Mouse (Mus musculus) liver, embryonic 11.5 days (tissue): ENCODE measurements around the gene Tln1. TPM values are rescaled to one million over a fixed set of nuclear protein-coding genes. Genes with fewer than 3 reads are reported as not detected.

ENCODE experiments used
- ATAC-seq: fragments of 200-750 bp; cut with Nextera tagmentation; replicated peaks from 2 replicates; pipeline ENCODE4 v1.8.0; 2017; ENCODE audit warnings: moderate number of reproducible peaks, mild to moderate bottlenecking, moderate TSS enrichment, moderate library complexity; ENCODE audit not compliant: low FRiP score
- DNase-seq: peaks from one replicate; pipeline ENCODE4 v3.0.0-alpha.2; 2017; ENCODE audit warnings: low spot score
- H3K27ac ChIP-seq: fragments of 300-500 bp; sonication (generic); 2 replicates; pipeline ENCODE4 v1.5.1; 2014; ENCODE audit warnings: mild to moderate bottlenecking, low read depth, low read length, control low read depth
- H3K27me3 ChIP-seq: fragments of 300-500 bp; sonication (generic); replicated peaks from 2 replicates; pipeline ENCODE4 v1.6.1; 2014; ENCODE audit warnings: low read length, mixed read lengths; ENCODE audit not compliant: control insufficient read depth, insufficient read depth
- H3K36me3 ChIP-seq: fragments of 300-500 bp; sonication (generic); 2 replicates; pipeline ENCODE4 v1.6.1; 2014; ENCODE audit warnings: mild to moderate bottlenecking, low read length, moderate library complexity, mixed read lengths; ENCODE audit not compliant: control insufficient read depth, insufficient read depth
- H3K4me1 ChIP-seq: fragments of 300-500 bp; sonication (generic); replicated peaks from 2 replicates; pipeline ENCODE4 v1.6.1; 2014; ENCODE audit warnings: low read length, mixed read lengths; ENCODE audit not compliant: control insufficient read depth, insufficient read depth
- H3K4me2 ChIP-seq: fragments of 300-500 bp; sonication (generic); 2 replicates; pipeline ENCODE4 v1.6.1; 2014; ENCODE audit warnings: mild to moderate bottlenecking, control low read depth, moderate library complexity
- H3K4me3 ChIP-seq: fragments of 300-500 bp; sonication (generic); 2 replicates; pipeline ENCODE4 v1.5.1; 2014; ENCODE audit warnings: low read depth, low read length, control low read depth
- H3K9ac ChIP-seq: fragments of 300-500 bp; sonication (generic); 2 replicates; pipeline ENCODE4 v1.6.1; 2014; ENCODE audit warnings: low read depth, low read length, control low read depth
- H3K9me3 ChIP-seq: fragments of 300-500 bp; sonication (generic); 2 replicates; pipeline ENCODE4 v1.6.1; 2016; ENCODE audit warnings: low read length, inconsistent platforms, mixed read lengths; ENCODE audit not compliant: control insufficient read depth
- WGBS: fragments of 180-500 bp; shearing (Covaris S2); extraction: QIAGEN DNeasy Blood & Tissue Kit; methylation state at CpG from one replicate; pipeline ENCODE4 v1.1.7; 2014; 5-methylcytosine and 5-hydroxymethylcytosine counted together
- polyA plus RNA-seq: library from polyadenylated mRNA; unstranded; fragments of >200 nt; fragmentation: Nextera tagmentation; extraction: Ambion mirVana; gene quantifications from 2 replicates; pipeline ENCODE4 v1.2.1, GENCODE M21; 2014

The Tln1 gene
- polyA plus RNA-seq, 1 experiment from 2014 or later = 66.4 TPM

DNA sequence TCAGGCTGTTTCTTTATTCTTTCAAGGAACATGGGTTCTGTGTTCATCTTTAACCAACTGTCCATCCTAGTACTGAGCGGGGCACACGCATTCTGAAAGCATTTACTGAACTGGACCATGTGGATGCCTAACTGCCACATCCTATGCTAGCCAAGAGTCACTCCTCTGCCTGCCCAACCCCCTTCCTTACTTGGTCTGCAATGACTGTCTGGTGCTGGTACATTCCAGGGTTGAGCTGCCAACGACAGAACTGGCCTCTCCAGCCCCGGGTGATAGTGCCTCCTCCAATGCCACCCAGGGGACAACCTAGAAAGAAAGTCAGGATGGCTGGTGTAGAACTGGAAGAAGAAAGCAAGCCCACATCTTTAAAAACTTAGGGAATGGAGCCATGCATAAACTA lies 11.1 kb upstream of the Tln1 start:
- ATAC-seq (no peak), DNase-seq (no peak)
- Histone ChIP-seq H3K27me3 (no peaks in the 10 kb centered on the region), H3K9ac (no peak overlapping the region), H3K9me3 (no peaks in the 10 kb centered on the region), H3K36me3 (peaks cover 23% of the 10 kb centered on the region), H3K4me2 (no peak overlapping the region), H3K4me3 (no peak overlapping the region), H3K4me1 (peaks cover 14% of the 10 kb centered on the region), H3K27ac (no peak overlapping the region)
- 88% methylated on average over 4 of the region's 4 CpGs for WGBS

DNA sequence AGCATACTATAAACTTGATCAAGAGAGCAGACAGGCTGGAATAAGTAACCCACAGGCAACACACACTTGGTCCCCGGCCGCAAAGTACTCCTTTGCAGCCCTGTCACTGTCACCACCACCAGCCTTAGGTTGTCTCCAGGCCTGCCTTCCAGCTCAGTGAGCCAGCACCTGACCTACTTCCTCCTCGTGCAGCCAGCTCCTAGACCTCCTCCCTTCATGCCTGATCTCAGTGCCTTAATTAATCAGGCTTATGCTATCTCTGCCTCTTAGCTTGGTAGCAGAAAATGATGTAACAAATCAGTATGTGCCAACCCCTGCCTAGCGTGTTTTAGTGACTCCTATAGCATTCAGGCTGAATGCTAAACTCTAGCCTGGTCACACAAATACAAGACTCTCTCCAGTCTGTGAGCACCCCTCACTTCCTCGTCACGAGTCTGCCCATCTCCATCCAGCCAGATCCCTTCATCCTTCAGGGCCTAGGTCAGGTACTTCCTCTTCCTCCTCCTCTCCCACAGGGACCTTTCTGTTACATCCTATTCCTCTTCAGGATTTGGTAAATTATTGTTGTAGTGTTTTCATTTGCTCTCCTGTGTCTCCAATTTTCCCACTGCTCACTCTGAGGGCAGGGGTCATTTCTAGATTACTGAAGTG lies 9.0 kb upstream of the Tln1 start:
- Histone ChIP-seq H3K4me1 (peaks cover 2% of the 10 kb centered on the region), H3K36me3 (peaks cover 43% of the 10 kb centered on the region), H3K27ac (no peak overlapping the region), H3K9me3 (no peaks in the 10 kb centered on the region), H3K4me3 (no peak overlapping the region), H3K4me2 (no peak overlapping the region), H3K9ac (no peak overlapping the region), H3K27me3 (no peaks in the 10 kb centered on the region)
- WGBS = 78% methylated on average over 6 of the region's 6 CpGs
- no peak for ATAC-seq
- DNase-seq = no peak

DNA sequence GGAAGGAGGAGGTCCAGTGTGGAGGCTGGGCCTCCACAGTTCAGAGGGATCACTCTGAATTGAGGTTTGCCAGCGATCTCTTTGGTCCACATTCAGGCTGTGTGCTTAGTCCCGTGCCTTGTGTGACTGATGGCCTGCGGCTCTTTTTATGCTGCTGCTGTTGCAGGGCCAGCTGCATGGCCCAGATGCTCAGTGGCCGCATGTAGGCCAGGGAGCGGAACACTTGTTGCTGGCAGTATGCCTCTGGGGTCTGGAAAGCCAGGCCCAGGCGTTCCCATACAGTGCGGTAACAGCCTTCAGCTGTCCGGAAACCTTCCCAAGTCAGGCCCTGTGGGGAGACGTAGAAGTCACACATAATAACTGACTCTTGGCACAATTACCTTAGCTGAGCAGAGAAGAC lies 4.6 kb upstream of the Tln1 start:
- H3K4me1 ChIP-seq = peaks cover 10% of the 10 kb centered on the region
- H3K36me3 ChIP-seq = peaks cover 53% of the 10 kb centered on the region
- H3K4me2 ChIP-seq = no peak overlapping the region
- 93% methylated on average over 9 of the region's 9 CpGs for WGBS
- DNase-seq (no peak), ATAC-seq (no peak)
- H3K27ac ChIP-seq = no peak overlapping the region
- H3K27me3 ChIP-seq = no peaks in the 10 kb centered on the region
- H3K4me3 ChIP-seq = no peak overlapping the region
- no peak overlapping the region for H3K9ac ChIP-seq
- no peaks in the 10 kb centered on the region for H3K9me3 ChIP-seq

DNA sequence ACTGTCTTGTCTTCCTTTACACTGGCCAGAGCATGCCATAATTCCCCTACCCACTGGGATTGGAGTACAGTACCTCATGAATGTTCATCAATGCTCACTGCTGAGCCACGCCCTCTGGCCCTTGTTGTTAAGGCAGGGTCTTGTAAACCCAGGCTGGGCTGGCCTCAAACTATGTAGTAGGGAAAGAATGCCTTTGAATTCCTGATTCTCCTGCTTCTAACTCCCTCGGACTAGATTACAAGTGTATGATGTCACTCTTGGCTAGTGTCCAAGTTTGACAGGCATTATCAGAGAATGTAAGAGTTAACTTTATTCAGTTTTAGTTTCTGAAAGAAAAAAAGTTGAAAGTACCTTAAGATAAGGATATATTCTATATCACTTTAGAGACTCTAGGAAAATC lies 1.7 kb upstream of the Tln1 start:
- no peak overlapping the region; the same call in 1 of the 2 replicates for H3K4me3 ChIP-seq
- no peaks in the 10 kb centered on the region for H3K9me3 ChIP-seq
- H3K4me1 ChIP-seq = peaks cover 29% of the 10 kb centered on the region
- no peaks in the 10 kb centered on the region for H3K27me3 ChIP-seq
- ATAC-seq (no peak), DNase-seq (no peak)
- no peak overlapping the region for H3K4me2 ChIP-seq
- H3K27ac ChIP-seq = no peak overlapping the region
- peaks cover 40% of the 10 kb centered on the region for H3K36me3 ChIP-seq
- H3K9ac ChIP-seq = no peak overlapping the region
- WGBS = 66% methylated on average over 2 of the region's 2 CpGs

DNA sequence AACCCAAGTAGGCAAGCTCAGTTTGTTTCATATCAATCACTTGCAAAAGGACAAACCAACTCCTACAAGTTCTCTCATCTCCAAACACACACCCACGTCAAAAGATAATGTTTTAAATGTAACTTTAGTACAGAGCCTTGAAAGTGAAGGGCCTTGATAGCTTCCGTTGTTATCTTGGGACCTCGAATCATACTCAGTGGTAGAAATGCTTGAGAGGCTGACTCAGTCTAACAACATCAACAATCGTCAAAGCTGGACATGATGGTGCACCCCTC lies 1.0 kb upstream of the Tln1 start:
- peaks cover 36% of the 10 kb centered on the region for H3K4me1 ChIP-seq
- DNase-seq (no peak), ATAC-seq (no peak)
- WGBS = 48% methylated on average over 4 of the region's 4 CpGs
- no peaks in the 10 kb centered on the region for H3K9me3 ChIP-seq
- peaks cover 33% of the 10 kb centered on the region for H3K36me3 ChIP-seq
- H3K9ac ChIP-seq = peak overlapping the region; percentile 91
- H3K27ac ChIP-seq = peak overlapping the region; percentile 99; the same call in 1 of the 2 replicates
- no peaks in the 10 kb centered on the region for H3K27me3 ChIP-seq
- H3K4me2 ChIP-seq = peak overlapping the region; percentile 97
- H3K4me3 ChIP-seq = peak overlapping the region; percentile 82

DNA sequence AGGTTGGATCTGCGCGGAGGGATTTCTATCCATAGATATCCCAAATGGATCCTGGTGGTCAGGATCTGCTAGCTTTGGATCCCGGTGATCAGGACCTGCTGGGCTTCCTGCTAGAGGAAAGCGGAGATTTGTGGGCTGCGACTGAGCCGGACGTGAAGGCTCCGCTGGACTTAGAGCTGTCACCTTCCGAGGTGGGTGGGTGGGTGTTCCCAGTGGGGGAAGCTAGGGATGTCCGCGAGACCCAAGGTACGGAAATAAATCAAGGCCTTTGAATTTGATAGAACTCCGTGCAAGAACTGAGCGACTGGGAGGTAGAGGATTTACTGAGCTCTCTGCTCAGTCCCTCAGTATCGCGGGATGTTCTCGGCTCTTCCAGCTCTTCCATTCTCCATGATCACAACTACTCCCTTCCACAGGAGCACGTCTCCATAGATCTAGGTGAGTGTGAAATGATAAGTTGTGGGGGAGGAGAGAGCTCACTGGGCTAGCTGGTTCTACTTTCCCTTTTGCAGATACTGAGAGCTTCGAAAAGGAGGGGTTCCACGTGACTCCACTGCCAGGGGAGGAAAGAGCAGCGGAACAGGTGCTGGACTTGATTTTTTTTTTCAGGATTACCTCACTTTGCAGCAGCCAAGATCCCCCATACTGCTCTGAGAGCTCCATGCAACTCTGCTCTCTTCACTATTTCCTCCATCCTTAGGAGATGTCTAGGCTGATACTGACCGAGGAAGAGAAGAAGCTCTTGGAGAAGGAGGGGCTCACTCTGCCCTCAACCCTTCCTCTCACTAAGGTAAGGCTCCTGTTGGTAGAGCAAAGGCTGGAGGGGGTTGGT lies 494 bp upstream of the Tln1 start:
- no peaks in the 10 kb centered on the region for H3K9me3 ChIP-seq
- peak overlapping the region; percentile 82 for H3K4me3 ChIP-seq
- no peak for DNase-seq
- peak overlapping the region; percentile 97 for H3K4me2 ChIP-seq
- no peak; the same call in 1 of the 2 replicates for ATAC-seq
- peaks cover 28% of the 10 kb centered on the region for H3K36me3 ChIP-seq
- H3K27ac ChIP-seq = peak overlapping the region; percentile 99
- H3K9ac ChIP-seq = peak overlapping the region; percentile 91
- H3K27me3 ChIP-seq = no peaks in the 10 kb centered on the region
- WGBS = 3% methylated on average over 22 of the region's 22 CpGs
- peaks cover 41% of the 10 kb centered on the region for H3K4me1 ChIP-seq

DNA sequence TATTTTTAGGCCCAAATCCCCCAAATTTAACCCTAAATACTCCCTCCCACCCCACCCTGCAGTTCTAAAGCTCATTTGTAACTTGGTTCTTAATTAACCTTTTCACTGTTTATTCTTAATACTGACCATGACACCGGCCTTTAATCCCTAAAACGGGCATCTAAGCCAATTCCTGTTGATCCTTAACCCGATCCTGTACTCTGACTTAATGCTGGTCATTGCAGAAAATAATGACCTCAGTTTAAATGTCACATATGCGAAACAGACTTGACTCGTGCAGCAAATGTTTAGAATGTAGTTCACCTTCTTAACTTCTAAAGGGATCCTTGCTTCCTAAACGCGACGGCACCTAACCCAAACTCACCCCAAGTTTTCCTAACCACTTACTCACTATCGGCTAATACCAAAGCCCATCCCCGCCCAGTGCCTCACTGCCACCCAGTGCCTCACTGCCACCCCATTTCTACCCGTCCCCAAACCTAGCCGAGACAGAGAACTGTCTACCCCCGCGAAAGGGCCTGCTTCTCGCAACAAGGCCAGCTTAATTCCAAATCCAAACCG lies 975 bp downstream of the Tln1 start:
- H3K4me1 ChIP-seq = peaks cover 53% of the 10 kb centered on the region
- WGBS = 2% methylated on average over 16 of the region's 16 CpGs
- H3K9ac ChIP-seq = peak overlapping the region; percentile 91
- peak overlapping the region; percentile 97 for H3K4me2 ChIP-seq
- peak overlapping the region; percentile 99 for H3K27ac ChIP-seq
- ATAC-seq = peak; percentile 42
- no peaks in the 10 kb centered on the region for H3K27me3 ChIP-seq
- DNase-seq = no peak
- H3K4me3 ChIP-seq = peak overlapping the region; percentile 82
- H3K36me3 ChIP-seq = peaks cover 17% of the 10 kb centered on the region
- H3K9me3 ChIP-seq = no peaks in the 10 kb centered on the region

DNA sequence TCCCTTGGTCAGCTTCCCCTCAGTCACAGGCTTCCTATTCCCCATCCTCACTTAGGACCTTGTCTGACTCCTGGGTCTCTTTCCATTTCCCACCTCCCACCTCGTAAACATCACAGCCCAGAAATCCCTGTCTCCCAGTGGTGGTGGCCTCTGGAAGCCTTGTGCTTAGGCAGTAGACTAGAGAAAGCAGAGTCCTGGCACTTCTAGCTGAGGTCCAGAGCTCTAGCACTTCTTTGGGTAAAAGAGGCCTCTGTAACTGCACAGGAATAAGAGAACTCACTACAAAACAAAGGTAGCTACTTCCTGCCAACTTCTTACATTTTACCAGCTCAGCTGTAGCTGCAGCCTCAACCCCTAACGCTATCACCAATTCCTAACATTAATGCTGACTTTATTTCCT lies 1.5 kb downstream of the Tln1 start:
- ATAC-seq (no peak), DNase-seq (no peak)
- H3K9me3 ChIP-seq = no peaks in the 10 kb centered on the region
- no peaks in the 10 kb centered on the region for H3K27me3 ChIP-seq
- H3K9ac ChIP-seq = peak overlapping the region; percentile 91
- H3K4me2 ChIP-seq = peak overlapping the region; percentile 97
- H3K27ac ChIP-seq = peak overlapping the region; percentile 99
- H3K36me3 ChIP-seq = peaks cover 17% of the 10 kb centered on the region
- H3K4me3 ChIP-seq = peak overlapping the region; percentile 82
- H3K4me1 ChIP-seq = peaks cover 53% of the 10 kb centered on the region
- 11% methylated on average over 2 of the region's 2 CpGs for WGBS
